Mouse (Mus musculus) erythroblast, adult 5-6 weeks (primary cell): ENCODE measurements around the gene Bhmt2. TPM values are rescaled to one million over a fixed set of nuclear protein-coding genes. Genes with fewer than 3 reads are reported as not detected.

Experiments used
- ATAC-seq: replicated peaks from 2 replicates; pipeline ENCODE4 v1.8.0; 2016; ENCODE audit warnings: moderate number of reproducible peaks, mild to moderate bottlenecking, moderate TSS enrichment, inconsistent platforms; ENCODE audit not compliant: poor library complexity, low FRiP score, severe bottlenecking
- total RNA-seq, 2 experiments: library from RNA; stranded (forward) in 1 of 2; stranded (reverse) in 1 of 2; fragments of 150-400 nt in 1 of 2; fragments of 200-764, 138-1000 nt in 1 of 2; gene quantifications; 2 replicates each; pipeline versions ENCODE4 v1.2.3 to v1.2.4; 2015 to 2017; ENCODE audit warnings: low replicate concordance in 2 of 2

The Bhmt2 gene
- total RNA-seq, 2 experiments from 2014 or later: not detected

DNA sequence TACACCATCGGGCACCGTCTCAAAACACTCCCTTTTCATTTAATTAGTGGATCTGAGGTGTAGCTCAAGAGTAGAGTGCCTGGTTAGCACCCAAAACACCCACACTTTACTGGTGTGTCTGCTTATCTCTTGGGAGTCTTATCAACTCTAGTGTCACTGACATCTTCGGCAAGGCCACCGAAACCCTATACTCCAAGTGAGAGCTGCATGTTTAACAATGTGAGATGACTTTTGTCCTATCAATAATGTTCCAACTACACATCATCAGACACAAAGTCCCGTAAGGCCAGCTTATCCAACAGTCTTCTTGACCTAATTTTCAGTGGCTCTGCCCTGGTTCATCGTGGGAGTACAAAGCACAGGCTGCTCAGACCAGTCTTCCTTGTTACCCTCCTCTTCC lies 20.7 kb downstream of the Bhmt2 start:
- ATAC-seq: no peak

DNA sequence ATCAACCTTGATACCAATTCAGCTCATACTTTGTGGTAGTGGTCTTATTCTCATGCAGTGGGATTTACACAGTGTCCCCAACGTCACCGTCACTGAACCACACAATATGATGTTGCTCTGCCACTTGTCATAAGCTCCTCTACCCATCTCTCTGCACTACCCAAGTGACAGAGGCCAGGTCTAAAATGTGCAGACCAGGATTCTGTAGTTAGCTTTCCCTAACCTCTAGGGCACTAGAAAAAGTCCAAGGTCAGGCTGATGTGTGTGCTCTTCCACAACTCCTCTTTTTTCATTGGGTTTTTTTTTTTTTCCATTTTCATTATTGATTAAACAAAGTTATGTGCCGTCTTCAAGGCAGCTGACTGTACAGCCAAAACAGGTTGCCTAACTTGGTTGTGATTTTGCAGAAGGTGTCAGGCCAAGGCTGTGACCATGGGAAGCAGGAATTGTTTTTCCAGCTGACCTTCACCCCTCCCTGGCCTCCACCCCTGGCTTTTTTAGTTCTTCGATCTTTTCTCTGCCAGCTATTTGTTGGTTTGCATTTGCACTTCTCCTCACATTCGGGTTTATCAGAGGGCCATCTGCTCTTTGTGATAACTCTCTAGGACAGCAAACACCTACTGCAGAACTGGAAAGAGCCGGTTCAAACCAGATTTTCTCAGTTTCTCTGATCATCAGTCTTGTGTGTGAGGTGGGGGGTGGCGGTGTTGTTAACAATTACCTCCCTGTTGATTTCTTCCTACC lies 25.5 kb downstream of the Bhmt2 start:
- no peak for ATAC-seq

DNA sequence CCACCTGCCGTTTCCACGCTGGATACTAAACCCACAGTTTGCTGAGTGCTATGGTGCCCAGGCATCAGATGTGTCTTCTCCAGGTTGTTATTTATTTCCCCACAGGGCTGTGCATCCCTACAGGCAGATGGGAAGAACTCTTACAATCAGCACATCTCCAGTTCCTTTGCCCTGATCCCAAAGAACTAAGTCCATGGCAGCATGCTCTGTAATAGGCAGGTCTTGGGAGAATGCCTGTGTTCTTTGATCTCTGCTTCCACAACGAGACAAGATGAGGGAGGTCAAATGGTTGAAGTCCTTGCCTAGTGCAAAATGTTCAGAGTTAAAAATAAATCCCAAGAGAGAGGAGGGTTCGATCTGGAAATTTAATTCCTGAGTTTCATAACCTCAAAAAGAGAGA lies 34.5 kb downstream of the Bhmt2 start:
- no peak for ATAC-seq

DNA sequence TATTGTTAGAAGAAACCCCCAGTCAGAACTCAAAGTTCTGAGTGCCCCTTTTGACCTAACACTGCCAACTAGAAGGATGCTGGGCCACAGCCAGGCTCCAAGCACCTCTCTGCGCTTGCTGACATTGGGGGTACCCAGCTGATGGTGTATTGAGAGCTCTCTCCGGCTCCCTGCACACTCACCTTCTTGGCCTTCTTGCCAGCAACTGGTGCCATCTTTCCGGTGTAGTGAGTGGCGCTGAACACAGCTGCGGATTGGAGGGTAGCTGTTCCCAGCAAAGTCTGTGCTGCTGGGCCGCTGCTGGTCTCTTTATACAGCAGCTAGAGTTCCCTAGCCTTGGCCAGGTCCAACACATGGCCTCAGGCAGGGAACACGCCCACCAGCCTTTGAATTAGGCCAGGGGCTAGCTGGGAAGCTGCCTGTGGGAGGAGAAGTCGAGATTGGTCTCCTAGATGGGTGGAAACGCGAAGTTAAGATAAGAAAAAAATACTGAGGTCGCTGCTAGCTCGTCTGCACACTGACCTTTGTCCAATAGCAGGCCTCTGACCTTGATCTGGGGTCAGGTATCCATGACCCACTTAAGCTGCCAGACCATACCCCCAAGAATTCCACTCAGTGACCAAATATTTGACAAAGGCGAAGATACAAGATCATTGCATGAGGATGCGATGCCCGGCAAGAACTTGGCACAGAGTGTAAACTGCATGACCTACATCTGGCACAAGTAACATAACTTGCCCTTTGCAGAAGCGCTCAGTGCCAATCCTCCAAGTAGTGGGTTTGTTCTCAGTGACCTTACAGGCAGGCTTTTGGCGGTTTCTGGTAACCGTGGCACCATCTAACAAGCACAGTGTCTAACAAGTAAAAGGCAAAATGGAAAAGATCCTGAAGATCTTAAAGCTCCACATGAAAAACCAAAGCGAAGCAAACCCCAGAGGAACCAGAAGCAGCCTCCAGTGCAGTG lies 36.5 kb downstream of the Bhmt2 start, which contains the start of gene Bhmt:
TSS of gene Bhmt (minus strand) at position 680 of the 964 bp plus-strand sequence.
- ATAC-seq: no peak

DNA sequence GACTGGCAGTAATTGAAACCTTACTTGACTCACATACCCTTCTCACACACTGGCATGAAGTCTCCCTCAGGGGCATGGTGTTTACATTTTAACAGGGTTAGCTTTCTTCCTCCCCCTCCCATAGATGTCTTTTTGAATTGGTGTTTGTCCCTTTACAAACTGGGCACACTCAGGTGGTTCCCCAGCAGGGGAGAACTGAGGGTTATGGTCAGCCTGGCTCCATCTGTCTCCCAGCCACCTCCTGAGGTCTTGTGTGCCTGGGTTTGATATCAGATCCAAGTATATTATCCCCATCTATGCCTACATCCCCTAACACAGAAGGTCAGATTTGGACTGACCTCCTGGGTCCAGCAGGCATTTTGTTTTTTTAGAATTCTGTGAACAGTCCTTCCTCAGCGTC lies 37.5 kb downstream of the Bhmt2 start:
- ATAC-seq: no peak

DNA sequence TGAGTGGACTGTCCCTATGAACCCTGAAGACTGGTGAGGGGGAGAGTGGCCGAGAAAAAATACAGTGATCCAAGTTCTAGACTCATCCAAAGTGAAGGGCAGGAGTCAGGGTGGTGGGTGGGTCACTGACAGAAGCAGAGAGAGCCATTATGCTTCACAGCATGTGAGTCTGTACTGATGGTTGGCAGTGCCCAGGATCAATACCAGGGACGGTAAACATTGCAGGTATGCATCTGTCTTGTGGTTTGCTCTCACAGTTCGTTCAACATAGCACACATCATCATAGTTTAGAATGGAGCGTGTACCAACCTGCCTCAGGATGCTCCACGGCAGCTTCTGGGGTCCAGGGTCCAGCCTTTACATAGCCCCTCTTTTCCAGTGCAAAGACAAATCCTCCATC lies 41.2 kb downstream of the Bhmt2 start:
- ATAC-seq: no peak

DNA sequence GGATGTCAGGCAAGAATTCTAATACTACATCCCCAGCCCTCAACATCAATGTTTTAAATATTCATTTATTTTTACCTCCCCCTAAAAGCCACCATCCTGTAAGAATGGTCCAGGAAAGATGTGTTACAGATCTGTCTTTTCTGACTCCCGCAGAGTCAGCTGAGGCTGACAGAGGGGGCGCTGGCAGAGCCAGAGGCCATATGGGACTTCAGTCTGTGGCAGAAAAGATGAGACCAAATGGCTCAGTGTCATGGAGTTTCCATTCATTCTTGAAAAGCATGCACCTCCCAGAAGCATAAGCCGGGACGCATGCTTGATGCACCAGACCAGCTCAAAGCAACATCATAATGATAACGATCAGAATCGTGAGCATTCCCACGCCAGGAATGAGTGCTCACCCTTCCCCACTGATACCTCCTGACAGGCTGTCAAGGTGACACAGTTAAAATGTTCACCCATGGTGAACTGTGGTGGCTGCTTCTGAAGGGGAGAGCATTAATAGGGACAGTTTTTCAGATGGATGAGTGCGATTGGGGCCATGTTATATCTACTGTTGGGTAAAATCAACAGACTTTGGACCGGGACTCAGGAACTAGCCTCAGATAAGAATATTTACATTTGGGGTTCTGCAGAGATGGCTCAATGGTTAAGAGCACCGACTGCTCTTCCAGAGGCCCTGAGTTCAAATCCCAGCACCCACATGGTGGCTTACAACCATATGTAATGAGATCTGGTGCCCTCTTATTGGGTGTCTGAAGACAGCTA lies 43.0 kb downstream of the Bhmt2 start:
- no peak for ATAC-seq

DNA sequence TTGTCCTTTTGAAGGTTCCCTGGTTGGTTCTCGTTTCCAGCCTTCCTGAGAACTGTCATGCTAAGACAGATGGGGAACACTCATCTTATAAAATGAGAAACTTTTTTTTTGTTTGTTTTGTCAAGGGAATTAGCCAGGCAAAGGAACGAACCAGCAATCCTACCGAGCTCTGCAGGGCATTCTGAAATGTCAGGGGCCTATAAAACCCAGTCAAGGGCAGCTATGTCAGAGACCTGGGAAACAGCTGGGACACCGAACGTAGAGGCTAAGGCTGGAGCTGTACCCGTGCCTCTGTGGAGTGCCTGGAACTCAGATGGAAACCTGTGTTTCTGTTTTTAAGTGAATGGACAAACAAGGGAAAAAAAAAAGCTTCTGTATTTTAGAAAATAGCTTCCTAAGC lies 45.2 kb downstream of the Bhmt2 start:
- no peak for ATAC-seq

DNA sequence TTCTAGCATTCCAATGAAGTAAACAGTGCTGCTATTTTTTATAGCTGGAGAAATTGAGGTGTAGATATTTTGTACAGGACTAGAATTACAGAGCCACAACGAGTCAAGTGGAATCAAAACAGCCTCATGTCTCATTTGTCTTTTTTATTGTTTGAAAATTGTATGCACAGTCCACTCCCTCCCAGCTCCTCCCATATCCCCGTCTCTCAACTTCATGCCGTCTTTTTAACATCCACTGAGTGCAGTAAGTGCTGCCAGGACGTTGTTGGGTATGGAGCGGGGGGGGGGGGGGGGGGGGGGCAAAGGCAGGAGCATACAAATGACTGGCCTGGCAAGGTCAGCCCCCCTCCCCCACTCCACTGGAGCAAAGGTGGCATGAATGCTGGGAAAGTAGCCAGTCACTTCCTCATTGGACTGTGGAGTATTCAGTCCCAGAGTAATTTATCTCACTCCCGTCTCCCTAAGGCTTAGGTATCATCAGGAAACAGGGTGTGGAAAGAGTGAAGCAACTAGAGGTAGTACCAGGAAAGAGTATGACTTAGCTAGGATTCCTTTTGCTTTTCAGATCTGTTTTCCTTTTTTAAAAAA lies 59.6 kb downstream of the Bhmt2 start:
- no peak for ATAC-seq

DNA sequence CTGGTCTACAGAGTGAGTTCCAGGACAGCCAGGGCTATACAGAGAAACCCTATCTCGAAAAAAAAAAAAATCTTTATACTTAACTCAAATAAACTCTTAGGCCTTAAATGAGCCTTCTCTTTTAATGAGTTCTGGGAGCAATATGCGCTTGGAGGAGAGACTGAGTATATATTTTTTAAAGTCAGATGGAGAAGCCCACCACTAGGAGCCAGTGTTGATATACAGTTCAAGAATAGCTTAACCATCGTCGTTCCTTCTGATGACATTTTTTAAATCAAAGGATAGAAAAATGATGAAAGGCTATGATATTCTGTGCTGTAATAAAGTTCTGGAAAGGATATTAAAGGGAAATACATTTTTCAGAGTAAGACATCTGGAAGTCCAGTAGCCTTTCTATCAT lies 60.3 kb downstream of the Bhmt2 start:
- no peak for ATAC-seq

DNA sequence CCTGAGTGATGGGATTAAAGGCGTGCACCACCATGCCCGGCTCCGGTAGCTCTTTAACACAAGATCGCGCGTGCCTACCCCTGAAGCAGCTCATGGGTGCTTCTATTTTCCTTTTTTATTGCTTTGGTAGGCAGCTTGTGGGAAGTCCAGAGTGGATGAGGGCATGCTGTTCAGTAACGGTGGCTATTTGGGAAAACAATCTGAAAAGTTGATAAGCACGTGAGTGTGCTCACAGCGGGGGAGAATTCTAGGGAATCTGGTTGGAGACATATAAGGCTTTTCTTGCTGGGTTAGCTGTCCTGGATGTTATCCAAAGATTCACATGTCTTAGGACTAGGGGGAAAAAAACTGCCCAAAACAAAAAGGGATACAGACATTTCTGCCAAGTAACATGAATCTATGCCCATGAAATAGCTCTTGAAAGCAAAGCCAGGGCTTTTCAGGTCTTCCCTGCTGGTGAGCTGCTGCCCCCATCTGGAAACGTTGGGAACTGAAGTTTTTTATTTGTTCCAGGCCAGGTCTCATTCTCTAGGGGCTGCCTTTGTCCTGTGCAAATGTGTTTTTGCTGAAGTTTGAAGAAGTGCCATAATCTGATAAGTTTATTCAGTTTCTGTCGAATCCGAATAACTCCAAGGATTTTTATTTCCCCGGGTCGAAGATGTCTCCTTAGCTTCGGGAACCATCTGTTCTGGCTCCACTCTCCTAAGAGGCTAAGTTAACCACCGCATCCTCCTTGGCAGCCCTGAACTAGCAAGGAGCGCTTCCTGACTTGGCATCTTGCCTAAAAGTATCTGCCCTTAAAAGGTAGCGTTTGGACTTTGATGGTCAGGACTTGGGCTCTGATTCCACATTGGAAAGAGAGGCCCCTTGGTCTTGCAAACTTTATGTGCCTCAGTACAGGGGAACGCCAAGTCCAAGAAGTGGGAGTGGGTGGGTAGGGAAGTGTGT lies 61.2 kb downstream of the Bhmt2 start:
- ATAC-seq: no peak

DNA sequence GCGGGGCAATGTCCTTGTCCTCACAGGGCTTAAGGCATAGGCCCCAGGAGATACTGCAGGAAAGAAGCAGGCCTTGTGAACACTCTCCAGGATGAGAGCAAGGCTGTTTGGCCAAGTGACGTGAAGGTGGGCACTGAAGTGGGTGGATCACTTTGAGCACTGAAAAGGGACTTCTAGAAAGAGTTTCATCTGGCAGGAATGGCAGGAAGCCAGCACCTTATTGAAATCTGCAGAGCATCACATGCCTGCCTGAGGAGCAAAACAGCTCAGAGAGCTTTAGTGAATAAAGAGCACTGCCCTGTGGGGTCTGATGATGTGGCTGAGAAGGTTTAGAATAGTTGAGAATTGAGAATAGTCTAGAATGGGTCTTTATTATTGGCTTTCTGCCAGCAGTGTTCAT lies 65.6 kb downstream of the Bhmt2 start:
- ATAC-seq: no peak

DNA sequence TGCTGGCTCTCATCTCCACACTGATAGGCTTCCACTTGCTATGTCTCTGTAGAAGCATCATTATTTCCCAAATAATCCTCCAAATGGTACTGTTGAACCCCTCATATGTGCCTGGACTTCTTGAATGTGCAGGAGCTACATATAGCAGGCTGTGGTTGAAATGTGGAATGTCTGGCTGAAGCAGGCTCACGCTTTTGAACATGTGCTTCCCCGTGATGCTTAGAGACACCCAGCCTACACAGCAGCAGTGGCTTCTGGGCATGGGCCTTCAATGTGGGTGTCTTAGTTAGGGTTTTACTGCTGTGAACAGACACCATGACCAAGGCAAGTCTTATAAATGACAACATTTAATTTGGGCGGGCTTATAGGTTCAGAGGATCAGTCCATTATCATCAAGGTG lies 66.4 kb downstream of the Bhmt2 start:
- ATAC-seq: no peak

DNA sequence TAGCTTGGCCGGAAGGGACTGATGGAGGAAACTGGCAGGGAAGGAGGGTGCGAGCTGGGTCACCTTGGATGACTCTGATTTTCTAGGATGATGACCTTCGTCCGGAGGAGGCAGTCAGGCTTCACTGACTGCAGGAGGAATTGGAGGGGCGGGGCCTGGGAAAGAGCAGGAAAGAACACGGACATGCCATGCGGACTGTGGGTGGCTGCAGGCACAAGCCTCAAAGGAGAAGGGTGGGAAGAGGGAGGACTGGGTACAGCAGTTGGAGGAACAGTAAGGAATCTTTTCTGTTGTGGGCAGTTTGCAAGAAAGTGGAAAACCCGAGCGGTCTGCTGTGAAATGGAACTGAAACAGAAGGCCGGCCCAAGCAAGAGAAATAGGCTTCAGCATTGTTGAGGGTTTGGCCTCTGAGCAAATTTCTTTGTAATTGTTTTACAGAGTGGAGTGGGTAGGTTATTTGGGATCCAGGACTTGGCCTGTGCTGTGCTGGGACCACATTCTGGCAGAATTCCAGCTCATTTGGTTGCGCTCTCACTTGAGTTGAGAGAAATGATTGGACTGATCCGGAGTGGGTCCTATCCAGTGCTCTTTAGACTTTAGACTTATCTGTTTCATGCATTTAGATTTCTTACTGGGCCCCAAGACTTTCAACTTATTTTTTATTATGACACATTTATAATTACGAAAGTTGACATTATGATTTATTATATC lies 67.1 kb downstream of the Bhmt2 start:
- no peak for ATAC-seq
